Mouse (Mus musculus): ENCODE data around the gene Gm10715.
"Not testable (repeated sequence)": the region's sequence is repeated elsewhere in the genome, so short reads cannot be mapped to it uniquely, and the experiment has no call there.

The Gm10715 gene

DNA sequence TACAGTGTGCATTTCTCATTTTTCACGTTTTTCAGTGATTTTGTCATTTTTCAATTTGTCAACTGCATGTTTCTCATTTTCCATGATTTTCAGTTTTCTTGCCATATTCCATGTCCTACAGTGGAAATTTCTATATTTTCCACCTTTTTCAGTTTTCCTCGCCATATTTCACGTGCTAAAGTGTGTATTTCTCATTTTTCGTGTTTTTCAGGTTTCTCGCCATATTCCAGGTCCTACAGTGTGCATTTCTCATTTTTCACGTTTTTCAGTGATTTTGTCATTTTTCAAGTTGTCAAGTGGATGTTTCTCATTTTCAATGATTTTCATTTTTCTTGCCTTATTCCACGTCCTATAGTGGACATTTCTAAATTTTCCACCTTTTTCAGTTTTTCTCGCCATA lies at the start of gene Gm10715:
Gm10715 (plus strand) TSS at position 301 of the 400 bp plus-strand sequence.
- DNase-seq: not testable (repeated sequence)

- DNase-seq: peak; percentile 28
Observed at GRCm38 (mm10) chr9:3000445-3000972, 36.2 kb upstream of the Gm10715 start, which contains the start of gene Gm10722. Gene Gm10722 (plus strand): TSS chr9:3000922.

- not testable (repeated sequence) for DNase-seq
Observed at GRCm38 (mm10) chr9:3001006-3001405, 35.7 kb upstream of the Gm10715 start.

DNA sequence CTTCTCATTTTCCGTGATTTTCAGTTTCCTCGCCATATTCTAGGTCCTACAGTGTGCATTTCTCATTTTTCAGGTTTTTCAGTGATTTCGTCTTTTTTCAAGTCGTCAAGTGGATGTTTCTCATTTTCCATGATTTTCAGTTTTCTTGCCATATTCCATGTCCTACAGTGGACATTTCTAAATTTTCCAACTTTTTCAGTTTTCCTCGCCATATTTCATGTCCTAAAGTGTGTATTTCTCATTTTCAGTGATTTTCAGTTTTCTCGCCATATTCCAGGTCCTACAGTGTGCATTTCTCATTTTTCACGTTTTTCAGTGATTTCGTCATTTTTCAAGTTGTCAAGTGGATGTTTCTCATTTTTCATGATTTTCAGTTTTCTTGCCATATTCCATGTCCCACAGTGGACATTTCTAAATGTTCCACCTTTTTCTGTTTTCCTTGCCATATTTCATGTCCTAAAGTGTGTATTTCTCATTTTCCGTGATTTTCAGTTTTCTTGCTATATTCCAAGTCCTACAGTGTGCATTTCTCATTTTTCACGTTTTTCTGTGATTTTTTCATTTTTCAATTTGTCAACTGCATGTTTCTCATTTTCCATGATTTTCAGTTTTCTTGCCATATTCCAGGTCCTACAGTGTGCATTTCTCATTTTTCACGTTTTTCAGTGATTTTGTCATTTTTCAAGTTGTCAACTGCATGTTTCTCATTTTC lies 34.6 kb upstream of the Gm10715 start:
- DNase-seq: peak; percentile 31

- DNase-seq: not testable (repeated sequence)
Observed at GRCm38 (mm10) chr9:3002794-3003396, 33.8 kb upstream of the Gm10715 start, which contains the start of gene Gm11168. Gene Gm11168 (plus strand): TSS chr9:3003346.

DNA sequence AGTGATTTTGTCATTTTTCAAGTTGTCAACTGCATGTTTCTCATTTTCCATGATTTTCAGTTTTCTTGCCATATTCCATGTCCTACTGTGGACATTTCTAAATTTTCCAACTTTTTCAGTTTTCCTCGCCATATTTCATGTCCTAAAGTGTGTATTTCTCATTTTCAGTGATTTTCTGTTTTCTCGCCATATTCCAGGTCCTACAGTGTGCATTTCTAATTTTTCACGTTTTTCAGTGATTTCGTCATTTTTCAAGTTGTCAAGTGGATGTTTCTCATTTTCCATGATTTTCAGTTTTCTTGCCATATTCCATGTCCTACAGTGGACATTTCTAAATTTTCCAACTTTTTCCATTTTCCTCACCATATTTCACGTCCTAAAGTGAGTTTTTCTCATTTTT lies 30.5 kb upstream of the Gm10715 start:
- DNase-seq: not testable (repeated sequence)

- not testable (repeated sequence) for DNase-seq
Observed at GRCm38 (mm10) chr9:3006636-3007035, 30.0 kb upstream of the Gm10715 start.

- DNase-seq: peak; percentile 2
Observed at GRCm38 (mm10) chr9:3007272-3007671, 29.4 kb upstream of the Gm10715 start.

GRCm38 (mm10) chr9:3009331-3009730 lies 27.3 kb upstream of the Gm10715 start:
- not testable (repeated sequence) for DNase-seq

GRCm38 (mm10) chr9:3012054-3012621 lies 24.5 kb upstream of the Gm10715 start:
- not testable (repeated sequence) for DNase-seq

DNA sequence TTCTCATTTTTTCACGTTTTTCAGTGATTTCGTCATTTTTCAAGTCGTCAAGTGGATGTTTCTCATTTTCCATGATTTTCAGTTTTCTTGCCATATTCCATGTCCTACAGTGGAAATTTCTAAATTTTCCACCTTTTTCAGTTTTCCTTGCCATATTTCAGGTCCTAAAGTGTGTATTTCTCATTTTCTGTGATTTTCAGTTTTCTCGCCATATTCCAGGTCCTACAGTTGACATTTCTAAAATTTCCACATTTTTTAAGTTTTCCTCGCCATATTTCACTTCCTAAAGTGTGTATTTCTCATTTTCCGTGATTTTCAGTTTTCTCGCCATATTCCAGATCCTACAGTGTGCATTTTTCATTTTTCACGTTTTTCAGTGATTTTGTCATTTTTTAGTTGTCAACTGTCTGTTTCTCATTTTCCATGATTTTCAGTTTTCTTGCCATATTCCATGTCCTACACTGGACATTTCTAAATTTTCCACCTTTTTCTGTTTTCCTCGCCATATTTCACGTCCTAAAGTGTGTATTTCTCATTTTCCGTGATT lies 23.9 kb upstream of the Gm10715 start, which contains the start of gene Gm10721:
Gm10721 (plus strand) TSS at position 408 of the 547 bp plus-strand sequence.
- not testable (repeated sequence) for DNase-seq

GRCm38 (mm10) chr9:3015354-3015753 lies 21.3 kb upstream of the Gm10715 start, which contains the start of gene Gm10720:
Gene Gm10720 (plus strand): TSS chr9:3015654.
- DNase-seq: not testable (repeated sequence)

DNA sequence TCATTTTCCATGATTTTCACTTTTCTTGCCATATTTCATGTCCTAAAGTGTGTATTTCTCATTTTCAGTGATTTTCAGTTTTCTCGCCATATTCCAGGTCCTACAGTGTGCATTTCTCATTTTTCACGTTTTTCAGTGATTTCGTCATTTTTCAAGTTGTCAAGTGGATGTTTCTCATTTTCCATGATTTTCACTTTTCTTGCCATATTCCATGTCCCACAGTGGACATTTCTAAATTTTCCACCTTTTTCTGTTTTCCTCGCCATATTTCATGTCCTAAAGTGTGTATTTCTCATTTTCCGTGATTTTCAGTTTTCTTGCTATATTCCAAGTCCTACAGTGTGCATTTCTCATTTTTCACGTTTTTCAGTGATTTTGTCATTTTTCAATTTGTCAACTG lies 20.8 kb upstream of the Gm10715 start:
- DNase-seq: not testable (repeated sequence)

GRCm38 (mm10) chr9:3017108-3017507 lies 19.6 kb upstream of the Gm10715 start, which contains the start of gene Gm10719:
Gene Gm10719 (plus strand): TSS chr9:3017408.
- DNase-seq: not testable (repeated sequence)

DNA sequence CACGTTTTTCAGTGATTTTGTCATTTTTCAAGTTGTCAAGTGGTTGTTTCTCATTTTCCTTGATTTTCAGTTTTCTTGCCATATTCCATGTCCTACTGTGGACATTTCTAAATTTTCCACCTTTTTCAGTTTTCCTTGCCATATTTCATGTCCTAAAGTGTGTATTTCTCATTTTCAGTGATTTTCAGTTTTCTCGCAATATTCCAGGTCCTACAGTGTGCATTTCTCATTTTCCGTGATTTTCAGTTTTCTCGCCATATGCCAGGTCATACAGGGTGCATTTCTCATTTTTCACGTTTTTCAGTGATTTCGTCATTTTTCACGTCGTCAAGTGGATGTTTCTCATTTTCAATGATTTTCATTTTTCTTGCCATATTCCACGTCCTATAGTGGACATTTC lies 17.7 kb upstream of the Gm10715 start:
- DNase-seq: not testable (repeated sequence)

DNA sequence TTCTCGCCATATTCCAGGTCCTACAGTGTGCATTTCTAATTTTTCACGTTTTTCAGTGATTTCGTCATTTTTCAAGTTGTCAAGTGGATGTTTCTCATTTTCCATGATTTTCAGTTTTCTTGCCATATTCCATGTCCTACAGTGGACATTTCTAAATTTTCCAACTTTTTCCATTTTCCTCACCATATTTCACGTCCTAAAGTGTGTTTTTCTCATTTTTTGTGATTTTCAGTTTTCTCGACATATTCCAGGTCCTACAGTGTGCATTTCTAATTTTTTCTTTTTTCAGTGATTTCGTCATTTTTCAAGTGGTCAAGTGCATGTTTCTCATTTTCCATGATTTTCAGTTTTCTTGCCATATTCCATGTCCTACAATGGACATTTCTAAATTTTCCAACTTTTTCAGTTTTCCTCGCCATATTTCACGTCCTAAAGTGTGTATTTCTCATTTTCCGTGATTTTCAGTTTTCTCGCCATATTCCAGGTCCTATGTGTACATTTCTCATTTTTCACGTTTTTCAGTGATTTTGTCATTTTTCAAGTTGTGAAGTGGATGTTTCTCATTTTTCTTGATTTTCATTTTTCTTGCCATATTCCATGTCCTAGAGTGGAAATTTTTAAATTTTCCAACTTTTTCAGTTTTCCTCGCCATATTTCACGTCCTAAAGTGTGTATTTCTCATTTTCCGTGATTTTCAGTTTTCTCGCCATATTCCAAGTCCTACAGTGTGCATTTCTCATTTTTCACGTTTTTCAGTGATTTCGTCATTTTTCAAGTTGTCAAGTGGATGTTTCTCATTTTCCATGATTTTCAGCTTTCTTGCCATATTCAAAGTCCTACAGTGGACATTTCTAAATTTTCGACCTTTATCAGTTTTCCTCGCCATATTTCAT lies 16.6 kb upstream of the Gm10715 start:
- DNase-seq: not testable (repeated sequence)

GRCm38 (mm10) chr9:3022316-3023008 lies 14.2 kb upstream of the Gm10715 start:
- peak; percentile 16 for DNase-seq

DNA sequence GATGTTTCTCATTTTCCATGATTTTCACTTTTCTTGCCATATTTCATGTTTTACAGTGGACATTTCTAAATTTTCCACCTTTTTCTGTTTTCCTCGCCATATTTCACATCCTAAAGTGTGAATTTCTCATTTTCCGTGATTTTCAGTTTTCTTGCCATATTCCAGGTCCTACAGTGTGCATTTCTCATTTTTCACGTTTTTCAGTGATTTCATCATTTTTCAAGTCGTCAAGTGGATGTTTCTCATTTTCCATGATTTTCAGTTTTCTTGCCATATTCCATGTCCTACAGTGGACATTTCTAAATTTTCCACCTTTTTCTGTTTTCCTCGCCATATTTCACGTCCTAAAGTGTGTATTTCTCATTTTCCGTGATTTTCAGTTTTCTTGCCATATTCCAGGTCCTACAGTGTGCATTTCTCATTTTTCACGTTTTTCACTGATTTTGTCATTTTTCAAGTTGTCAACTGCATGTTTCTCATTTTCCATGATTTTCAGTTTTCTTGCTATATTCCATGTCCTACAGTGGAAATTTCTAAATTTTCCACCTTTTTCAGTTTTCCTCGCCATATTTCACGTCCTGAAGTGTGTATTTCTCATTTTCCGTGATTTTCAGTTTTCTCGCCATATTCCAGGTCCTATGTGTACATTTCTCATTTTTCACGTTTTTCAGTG lies 13.2 kb upstream of the Gm10715 start, which contains the start of gene Gm10718:
Gm10718 (plus strand) TSS at position 236 of the 673 bp plus-strand sequence.
- not testable (repeated sequence) for DNase-seq

GRCm38 (mm10) chr9:3023985-3024648 lies 12.6 kb upstream of the Gm10715 start:
- not testable (repeated sequence) for DNase-seq
